Mouse (Mus musculus) small intestine, adult 2 months (tissue): Measurements from ENCODE around the gene R3hdm2. TPM values are rescaled to one million over a fixed set of nuclear protein-coding genes. Genes with fewer than 3 reads are reported as not detected.

Source experiments
- H3K27ac ChIP-seq: fragments of 200-500 bp; 2 replicates; pipeline ENCODE4 v1.5.1; 2012; ENCODE audit warnings: low read depth, low read length, control low read depth, inconsistent platforms; ENCODE audit not compliant: insufficient read depth
- H3K27me3 ChIP-seq: fragments of 200-500 bp; 2 replicates; pipeline ENCODE4 v1.6.1; 2012; ENCODE audit warnings: mild to moderate bottlenecking, moderate library complexity, low read length, inconsistent platforms; ENCODE audit not compliant: control insufficient read depth, insufficient read depth
- H3K36me3 ChIP-seq: fragments of 200-500 bp; 2 replicates; pipeline ENCODE4 v1.6.1; 2012; ENCODE audit warnings: mild to moderate bottlenecking, low read length, control low read depth, inconsistent platforms; ENCODE audit not compliant: control insufficient read depth, insufficient read depth
- H3K4me1 ChIP-seq: fragments of 200-500 bp; 2 replicates; pipeline ENCODE4 v1.6.1; 2012; ENCODE audit warnings: low read length, inconsistent platforms, mixed read lengths; ENCODE audit not compliant: control insufficient read depth, insufficient read depth, insufficient read length
- H3K4me3 ChIP-seq: fragments of 200-500 bp; 2 replicates; pipeline ENCODE4 v1.5.1; 2012; ENCODE audit warnings: low read depth, mild to moderate bottlenecking, control low read depth, inconsistent platforms, low read length, moderate library complexity
- CTCF ChIP-seq: fragments of 200-500 bp; IDR thresholded peaks from 2 replicates; pipeline ENCODE4 v1.5.1; 2012; ENCODE audit warnings: low read depth, mild to moderate bottlenecking, control low read depth, inconsistent platforms, low read length, moderate library complexity, mixed read lengths; ENCODE audit not compliant: insufficient replicate concordance, insufficient read length; ENCODE audit errors: extremely low read depth
- POLR2A ChIP-seq: fragments of 200-500 bp; IDR thresholded peaks from 2 replicates; pipeline ENCODE4 v1.6.1; 2012; ENCODE audit warnings: low read depth, mild to moderate bottlenecking, control low read depth, inconsistent platforms, low read length, moderate library complexity
- WGBS: fragments of 180-500 bp; shearing (Covaris S2); methylation state at CpG from one replicate; pipeline ENCODE4 v1.1.7; 2018; 5-methylcytosine and 5-hydroxymethylcytosine counted together
- polyA plus RNA-seq: library from polyadenylated mRNA; depleted of rRNA; stranded (reverse); fragments of >200 nt; gene quantifications from 2 replicates; pipeline ENCODE4 v1.2.3, GENCODE M21; 2012

The R3hdm2 gene
- polyA plus RNA-seq, 1 experiment: 103 TPM

DNA sequence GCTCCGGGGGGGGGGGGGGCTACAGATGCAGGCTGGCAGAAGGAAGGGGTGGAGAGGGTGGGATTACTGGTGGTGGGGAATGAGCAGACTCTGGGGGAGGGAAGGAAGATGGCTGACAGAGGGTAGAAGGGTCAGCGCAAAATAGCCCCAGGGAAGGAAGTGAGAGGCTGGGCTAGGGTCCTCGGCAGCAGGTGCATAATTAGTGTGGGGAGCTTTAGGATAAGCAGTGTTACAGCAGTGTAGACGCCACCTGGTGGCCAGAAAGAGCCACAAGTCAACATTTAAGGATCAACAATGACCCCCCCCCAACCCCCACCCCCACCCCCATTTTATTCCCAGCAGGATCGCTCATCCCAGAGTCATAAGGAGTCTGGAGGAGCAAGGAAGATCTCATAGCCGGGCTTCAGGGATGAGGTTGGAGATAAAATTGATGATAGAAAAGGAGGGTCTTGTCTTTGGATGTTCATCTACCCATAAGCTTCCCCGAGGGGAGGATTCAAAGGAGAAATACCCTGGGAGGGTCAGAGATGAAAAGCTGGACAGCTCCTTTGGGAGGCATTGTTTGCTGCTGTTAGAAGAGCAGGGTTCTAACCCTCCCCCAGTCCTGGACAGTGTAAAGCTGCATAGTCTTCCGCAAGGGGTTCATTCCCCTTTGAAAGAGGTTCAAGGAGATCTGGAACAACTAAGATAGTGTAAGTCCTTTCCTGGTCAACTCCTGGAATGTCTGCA is 156.6 kb downstream of the R3hdm2 start:
- Histone ChIP-seq H3K4me1 (peaks cover 12% of the 10 kb centered on the region), H3K27me3 (peaks cover 38% of the 10 kb centered on the region), H3K27ac (no peak overlapping the region), H3K36me3 (peaks cover 21% of the 10 kb centered on the region), H3K4me3 (no peak overlapping the region)
- peak; percentile 65; the same call in 1 of the 2 replicates for TF ChIP-seq CTCF
- TF ChIP-seq POLR2A: no peak
- WGBS: 13% methylated on average over 8 of the region's 8 CpGs

DNA sequence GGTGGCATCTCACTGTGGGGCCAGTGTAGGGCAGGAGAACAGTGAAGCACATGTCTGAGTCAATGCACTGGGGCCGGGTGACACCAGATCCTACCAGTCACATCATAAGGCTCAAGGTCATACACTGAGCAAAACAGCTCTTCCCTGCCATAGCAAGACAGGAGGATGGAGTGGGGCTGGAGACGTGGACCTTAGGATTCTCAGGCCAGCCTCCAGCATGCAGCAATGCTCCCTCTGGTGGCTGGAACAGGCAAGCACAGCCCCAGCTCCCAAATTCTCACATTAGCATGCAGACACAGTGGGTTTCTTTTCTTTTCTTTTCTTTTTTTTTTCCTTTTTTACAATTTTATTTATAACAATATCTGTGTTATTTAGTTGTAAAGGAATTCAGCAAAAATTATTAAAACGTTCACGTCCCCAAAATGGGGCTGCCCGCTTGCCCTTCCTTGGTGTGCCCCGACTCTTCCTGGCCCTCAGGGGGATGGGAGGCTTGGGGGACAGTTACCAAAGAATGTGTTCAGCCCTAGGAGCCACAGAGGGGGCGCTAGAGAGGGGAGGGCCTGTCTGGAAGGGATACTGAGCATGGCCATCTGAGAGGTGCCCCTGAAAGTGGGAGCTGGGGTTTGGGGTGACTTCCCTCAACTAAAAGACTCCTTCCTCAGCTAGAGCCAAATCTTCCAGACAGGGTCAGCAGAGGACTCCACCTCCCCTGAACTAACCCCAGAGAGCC is 157.9 kb downstream of the R3hdm2 start:
- H3K27ac ChIP-seq: no peak overlapping the region
- WGBS: 34% methylated on average over 7 of the region's 7 CpGs
- H3K4me3 ChIP-seq: no peak overlapping the region
- H3K36me3 ChIP-seq: peaks cover 31% of the 10 kb centered on the region
- peaks cover 12% of the 10 kb centered on the region for H3K4me1 ChIP-seq
- peaks cover 26% of the 10 kb centered on the region for H3K27me3 ChIP-seq
- no peak for TF ChIP-seq POLR2A
- TF ChIP-seq CTCF: peak; percentile 92

DNA sequence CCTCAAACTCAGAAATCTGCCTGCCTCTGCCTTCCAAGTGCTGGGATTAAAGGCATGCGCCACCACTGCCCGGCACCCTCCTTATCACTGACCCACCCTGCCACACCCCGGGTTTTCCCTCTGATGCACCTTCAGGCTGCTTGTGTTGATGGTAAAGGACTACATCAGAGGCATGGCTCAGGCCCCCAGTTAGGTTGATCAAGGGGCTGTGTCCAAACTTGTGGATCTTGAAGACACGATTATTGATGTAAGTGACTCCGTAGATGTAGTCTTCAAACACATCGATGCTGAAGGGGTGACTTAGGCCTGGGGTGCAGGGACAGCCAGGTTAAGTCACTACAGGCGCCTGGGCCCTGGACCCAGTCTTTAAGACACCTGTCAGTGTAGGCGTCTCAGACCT is 161.4 kb downstream of the R3hdm2 start:
- Histone ChIP-seq H3K4me3 (no peak overlapping the region), H3K36me3 (peaks cover 59% of the 10 kb centered on the region), H3K27ac (no peak overlapping the region), H3K4me1 (peaks cover 2% of the 10 kb centered on the region; the same call in 1 of the 2 replicates), H3K27me3 (peaks cover 2% of the 10 kb centered on the region; the same call in 1 of the 2 replicates)
- WGBS: 86% methylated on average over 8 of the region's 8 CpGs
- TF ChIP-seq CTCF (no peak), POLR2A (no peak)

DNA sequence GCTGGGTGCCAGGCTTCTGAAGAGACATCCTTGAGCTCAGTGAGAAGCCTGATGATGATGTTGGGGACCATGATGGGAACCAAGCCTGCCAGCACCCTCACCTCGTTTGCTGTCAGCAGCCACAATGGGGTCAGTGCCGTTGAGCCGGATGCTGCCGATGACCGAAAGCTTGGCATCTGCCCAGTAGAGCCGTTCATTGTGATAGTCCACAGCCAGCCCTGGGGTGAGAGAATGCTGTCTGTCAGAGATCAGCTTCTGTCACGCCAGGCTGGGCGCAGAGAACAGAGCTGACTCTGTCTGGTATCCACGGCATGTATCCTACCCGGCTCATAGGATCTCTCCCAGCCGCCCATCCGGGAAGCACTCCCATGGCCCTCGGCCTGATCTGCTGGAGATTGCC is 162.0 kb downstream of the R3hdm2 start:
- 87% methylated on average over 13 of the region's 13 CpGs for WGBS
- Histone ChIP-seq H3K4me1 (peaks cover 2% of the 10 kb centered on the region; the same call in 1 of the 2 replicates), H3K4me3 (no peak overlapping the region), H3K27me3 (no peaks in the 10 kb centered on the region), H3K36me3 (peaks cover 64% of the 10 kb centered on the region), H3K27ac (no peak overlapping the region)
- TF ChIP-seq CTCF: no peak
- TF ChIP-seq POLR2A: no peak

DNA sequence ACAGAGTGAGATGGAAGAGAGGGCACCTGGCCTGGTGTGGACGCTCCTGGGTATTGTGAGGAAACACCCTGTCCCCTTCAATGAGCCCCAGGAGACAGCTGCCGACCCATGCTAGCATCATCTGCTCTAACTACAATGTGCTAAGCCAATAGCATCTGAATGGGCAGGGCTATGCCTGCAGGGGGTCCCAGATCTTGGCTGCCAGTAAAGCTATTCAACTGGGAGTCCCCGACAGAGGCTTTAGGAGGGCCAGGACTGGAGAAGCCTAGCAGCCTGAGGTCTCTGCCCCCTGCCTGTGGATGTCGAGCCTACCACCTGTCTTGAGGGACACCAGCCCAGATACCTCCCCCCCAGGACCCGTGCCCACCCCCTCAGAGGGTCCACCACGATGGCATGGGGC is 162.6 kb downstream of the R3hdm2 start:
- no peak for TF ChIP-seq POLR2A
- TF ChIP-seq CTCF: no peak
- H3K27me3 ChIP-seq: no peaks in the 10 kb centered on the region
- H3K27ac ChIP-seq: no peak overlapping the region
- peaks cover 67% of the 10 kb centered on the region for H3K36me3 ChIP-seq
- H3K4me3 ChIP-seq: no peak overlapping the region
- H3K4me1 ChIP-seq: peaks cover 2% of the 10 kb centered on the region; the same call in 1 of the 2 replicates
- 75% methylated on average over 6 of the region's 6 CpGs for whole genome bisulfite sequencing

DNA sequence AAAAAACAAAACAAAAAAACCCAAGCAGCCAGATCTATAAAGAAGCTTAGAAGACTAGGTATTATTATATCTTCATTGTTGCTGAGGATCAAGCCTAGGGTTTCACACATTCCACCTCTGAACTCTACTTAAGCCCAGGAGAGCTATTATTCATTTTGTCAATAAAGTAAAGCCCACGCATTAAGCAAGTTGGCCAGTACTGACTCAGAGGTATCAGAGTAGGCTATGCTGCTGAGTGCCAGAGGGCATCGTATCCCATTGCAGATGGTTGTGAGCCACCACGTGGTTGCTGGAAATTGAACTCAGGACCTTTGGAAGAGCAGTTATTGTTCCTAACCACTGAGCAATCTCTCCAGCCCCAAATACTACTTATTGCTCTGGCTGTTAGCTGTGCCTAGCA is 163.8 kb downstream of the R3hdm2 start:
- H3K4me3 ChIP-seq: no peak overlapping the region
- H3K4me1 ChIP-seq: peaks cover 2% of the 10 kb centered on the region; the same call in 1 of the 2 replicates
- H3K27ac ChIP-seq: no peak overlapping the region
- 80% methylated on average over 3 of the region's 3 CpGs for WGBS
- no peaks in the 10 kb centered on the region for H3K27me3 ChIP-seq
- TF ChIP-seq CTCF: no peak
- no peak for TF ChIP-seq POLR2A
- peaks cover 75% of the 10 kb centered on the region for H3K36me3 ChIP-seq

DNA sequence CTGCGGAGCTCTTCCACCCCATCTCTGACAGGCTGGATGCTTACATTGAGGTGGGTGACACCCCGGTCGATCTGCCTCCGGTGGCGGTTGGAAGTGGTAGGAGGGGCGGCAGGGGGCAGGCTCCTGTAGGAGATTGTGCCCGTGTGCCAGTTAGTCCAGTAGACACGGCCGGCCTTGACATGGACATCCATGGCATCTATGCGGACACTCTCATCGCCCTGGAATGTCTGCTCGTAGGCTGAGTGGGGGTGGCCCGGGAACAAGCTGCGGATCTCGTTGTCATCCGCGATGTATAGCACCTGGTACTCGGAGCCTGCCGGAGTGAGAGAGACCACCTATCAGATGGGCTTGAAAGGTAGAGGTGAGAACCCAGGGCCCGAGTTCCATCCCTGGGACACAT is 164.2 kb downstream of the R3hdm2 start:
- no peaks in the 10 kb centered on the region for H3K27me3 ChIP-seq
- H3K4me1 ChIP-seq: peaks cover 2% of the 10 kb centered on the region; the same call in 1 of the 2 replicates
- TF ChIP-seq POLR2A: no peak
- TF ChIP-seq CTCF: no peak
- no peak overlapping the region for H3K27ac ChIP-seq
- 92% methylated on average over 20 of the region's 20 CpGs for WGBS
- no peak overlapping the region for H3K4me3 ChIP-seq
- H3K36me3 ChIP-seq: peaks cover 76% of the 10 kb centered on the region
